Mouse (Mus musculus) left cerebral cortex, postnatal 36 days (tissue): ENCODE measurements at regions not wholly inside any gene's neighbourhood (a gene's known extent, or its start where the extent isn't known, plus 50 kb on each side); places are given as distances from the start of the nearest gene placed in this dataset.

ENCODE experiments used
- DNase-seq, 2 experiments: peaks; one replicate each; pipeline ENCODE4 v3.0.0; 2021 to 2022; ENCODE audit warnings: low spot score in 2 of 2, mixed read lengths in 1 of 2
- intact Hi-C: fragments of 180-260 bp; cut with DNase I; formaldehyde crosslinking; loops from one replicate; pipeline ENCODE4 v1.15.1; 2025

DNA sequence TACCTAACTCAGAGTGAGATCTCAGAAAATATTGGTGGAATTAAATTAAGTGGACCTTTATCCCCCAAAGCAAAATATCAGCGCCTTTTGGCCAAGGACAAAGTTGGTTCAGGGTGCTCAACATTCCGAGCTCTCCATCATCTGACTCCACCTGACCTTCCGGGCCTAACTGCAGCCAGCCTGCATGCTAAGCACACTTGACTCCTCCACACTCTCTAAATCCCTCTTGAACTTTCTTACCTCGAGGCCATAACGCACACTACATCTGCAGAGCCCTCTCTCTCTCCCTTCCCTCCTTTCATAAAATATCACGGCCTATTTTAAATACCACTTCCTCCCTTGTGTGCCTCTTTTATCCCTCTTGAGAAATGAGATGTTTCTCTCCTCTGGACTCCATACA, 356.1 kb upstream of the Zfp462 start:
- intact Hi-C loops: no loop called here
- DNase-seq: no peak

DNA sequence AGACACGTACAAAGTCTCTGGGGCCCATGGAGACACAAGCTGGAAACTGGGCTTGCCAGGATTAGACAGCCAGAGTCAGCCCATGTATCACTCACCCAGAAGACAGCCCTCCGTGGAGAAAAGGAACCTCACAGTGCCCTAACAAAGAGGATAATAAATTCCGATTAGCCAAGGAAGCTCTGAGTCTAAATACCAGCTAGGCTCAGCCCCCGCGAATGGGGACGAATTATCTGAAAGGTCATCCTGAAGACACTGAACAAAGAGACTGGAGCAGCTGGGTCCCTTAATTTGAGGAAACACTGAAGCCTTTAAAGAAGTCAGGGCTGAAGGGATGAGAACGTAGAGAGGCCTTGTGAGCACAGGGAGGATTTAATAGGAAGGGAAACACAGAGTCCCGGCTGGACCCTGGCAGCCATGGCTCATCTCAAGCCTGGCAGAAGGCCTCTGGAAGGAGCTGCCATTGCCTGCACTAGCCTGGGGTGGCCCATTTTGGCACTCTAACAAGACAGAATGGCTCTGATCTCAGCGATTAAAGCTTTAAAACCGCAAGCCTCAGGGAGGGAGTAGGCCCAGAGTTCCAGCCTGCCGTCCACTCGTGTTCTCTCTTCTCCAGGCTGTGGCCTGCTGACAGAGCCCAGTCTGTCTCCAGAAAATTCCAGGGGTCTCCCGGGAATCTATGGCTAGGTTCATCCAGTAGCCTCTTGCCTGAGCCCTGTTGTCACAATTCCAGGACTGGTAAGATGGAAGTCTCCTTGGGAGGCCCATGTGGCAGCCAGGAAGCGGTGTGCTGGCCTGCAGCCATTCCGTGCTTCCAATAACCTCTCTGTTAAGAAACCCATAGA, 343.0 kb upstream of the Zfp462 start:
- DNase-seq: no peak
- intact Hi-C loops: no loop called here

DNA sequence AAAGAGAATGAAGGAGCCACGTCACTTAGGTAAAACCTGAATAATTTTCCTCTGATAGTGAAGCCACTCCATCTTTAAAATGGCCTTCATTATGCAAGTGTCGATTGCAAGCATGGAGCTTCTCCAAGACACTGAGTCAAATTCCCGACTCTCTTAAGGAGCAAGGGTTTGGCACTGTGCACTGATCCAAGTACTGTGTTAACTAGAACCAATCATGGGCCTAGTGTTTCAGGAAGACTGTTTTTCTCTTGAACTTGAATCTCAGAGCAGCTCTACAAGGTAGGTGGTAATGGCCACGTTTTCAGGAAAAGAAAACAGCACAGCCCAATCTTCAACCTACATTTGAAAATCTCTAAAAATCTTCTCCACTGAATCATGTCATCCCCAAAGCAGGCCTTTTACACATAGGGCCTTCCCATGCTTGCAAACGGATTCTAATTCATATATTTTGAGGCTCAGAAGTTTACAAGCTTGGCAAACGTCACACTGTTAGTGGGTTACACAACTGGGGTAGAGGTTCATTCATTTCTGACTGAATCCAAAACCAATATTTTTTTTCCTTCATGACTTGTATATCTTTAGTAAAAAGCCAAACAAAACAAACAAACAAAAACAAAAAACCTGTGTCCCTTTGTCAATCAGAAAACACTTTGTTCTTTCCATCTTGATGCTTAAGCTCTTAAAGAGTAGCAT, 342.2 kb upstream of the Zfp462 start:
- intact Hi-C loops: no loop called here
- no peak for DNase-seq

DNA sequence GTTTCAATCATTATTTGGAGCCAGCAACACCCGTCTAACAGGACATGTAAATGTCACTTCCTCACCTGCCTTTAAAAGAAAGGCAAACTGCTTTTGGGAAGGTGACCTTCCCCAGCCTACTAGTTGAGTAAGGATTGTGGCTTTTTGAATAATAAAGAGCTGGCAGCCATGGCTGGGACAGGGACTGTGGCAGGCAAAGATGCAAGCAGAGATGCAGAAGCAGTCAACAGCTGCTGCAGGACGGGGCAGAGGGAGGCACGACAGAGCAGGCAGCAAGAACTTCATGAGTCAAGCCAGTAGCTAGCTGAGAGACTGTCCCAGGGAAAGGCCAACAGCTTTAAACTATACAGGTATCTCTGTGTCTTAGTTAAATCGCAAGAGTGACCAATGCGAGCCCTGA, 334.7 kb upstream of the Zfp462 start:
- DNase-seq: no peak
- intact Hi-C loops: no loop called here

DNA sequence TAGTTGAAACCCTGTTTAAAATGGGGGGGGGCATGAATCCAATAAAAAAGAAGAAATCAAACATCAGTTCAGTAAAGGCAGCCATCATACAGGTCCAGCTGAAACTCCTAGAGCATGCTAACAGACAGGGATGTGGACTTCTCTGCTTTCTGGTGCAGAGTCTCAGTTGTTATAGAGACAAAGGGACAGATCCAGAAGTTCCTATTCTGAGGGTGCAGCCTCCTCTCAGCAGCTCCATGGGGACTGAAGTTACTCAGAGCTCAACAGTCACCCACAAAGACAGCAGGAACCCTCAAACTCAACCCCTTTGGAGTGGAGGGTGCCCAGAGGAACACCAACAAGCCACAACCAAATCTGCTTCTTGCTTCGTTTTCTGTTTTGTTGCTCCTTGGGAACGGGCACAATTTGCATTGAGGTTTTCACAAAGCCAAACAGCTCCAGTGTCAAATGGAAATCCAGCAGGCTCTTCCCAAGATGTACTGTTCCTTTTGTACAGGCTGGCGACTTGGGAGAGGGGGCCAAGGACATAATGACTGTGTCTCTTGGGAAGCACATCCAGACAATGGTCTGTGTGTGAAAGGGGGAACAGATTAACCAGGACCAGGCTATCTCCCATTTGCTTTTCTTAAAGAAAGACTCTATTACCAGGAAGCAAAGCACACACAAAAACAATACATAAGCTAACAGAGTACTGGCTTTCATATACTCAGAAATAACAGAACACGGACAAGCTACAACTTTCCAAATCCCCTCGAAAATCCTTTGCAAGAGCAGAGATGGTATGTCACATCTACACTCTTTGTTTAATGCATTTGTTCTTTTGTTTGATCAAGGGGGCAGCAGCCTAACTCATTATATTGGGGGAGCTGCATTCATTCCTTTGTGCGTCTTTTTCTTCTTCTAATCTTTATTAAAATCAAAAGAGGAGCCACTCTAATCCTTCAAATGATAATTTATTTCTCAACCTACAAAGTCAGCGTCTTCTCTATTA, 332.6 kb upstream of the Zfp462 start:
- DNase-seq: no peak
- intact Hi-C loops: no loop called here

DNA sequence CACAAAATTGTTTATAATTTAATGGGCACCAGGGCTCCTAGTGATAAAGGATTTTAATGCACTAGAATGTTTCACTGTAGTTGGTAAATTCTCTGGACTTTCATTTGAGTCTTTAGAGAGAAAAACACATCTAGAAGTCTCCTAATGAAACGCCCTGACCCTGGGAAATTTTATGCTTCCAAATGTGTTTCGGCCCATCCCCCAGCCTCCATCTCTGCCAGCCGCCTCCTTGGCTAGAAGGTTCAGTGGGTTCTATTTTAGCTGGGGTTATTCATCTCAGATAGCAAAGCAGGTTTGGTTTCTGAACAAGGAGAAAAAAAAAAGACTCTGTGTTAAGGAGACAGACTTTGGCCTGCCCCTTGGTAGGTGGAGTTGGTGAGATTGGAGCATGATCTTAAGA, 331.8 kb upstream of the Zfp462 start:
- no peak for DNase-seq

DNA sequence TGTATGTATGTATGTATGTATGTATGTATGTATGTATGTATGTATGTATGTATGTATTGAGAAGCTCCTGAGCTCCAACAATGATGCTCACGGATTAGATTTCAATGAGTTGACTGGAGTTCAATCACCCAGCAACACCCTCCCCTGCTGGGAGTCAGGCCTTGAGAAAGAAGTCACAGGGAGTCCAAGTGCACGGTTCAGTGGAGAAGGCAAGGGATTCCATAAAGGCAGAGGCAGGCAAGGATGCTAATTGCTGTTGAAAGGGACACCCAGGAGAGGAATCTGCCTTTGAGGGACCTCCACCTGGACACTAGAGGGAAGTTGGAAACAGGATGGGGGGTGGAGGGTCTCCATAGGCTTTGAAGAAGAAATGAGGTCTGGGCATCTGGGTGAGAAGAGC, 331.2 kb upstream of the Zfp462 start:
- intact Hi-C loops: no loop called here
- no peak for DNase-seq

More for the DNA sequence above, 331.8 kb upstream of the Zfp462 start:
- intact Hi-C loops: no loop called here

DNA sequence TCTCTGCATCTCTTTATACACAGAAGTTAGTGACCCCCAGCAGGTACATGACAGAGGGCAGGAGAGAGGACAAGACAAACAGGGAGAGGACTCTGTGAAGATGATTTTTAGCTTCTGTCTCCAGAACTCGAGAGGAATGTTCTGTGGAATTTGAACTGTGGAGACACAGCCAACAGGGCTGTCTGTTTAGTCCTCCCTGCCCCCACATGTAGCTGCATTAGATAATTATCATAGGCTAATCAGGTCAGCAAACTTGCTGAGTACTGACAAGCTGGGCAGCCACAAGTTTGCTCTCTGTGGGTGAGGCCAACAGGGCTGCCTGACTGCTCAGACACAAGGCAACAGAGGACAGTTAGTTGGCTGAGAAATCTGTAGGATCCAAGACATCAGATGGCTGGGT, 329.0 kb upstream of the Zfp462 start:
- intact Hi-C loops: no loop called here
- no peak for DNase-seq

DNA sequence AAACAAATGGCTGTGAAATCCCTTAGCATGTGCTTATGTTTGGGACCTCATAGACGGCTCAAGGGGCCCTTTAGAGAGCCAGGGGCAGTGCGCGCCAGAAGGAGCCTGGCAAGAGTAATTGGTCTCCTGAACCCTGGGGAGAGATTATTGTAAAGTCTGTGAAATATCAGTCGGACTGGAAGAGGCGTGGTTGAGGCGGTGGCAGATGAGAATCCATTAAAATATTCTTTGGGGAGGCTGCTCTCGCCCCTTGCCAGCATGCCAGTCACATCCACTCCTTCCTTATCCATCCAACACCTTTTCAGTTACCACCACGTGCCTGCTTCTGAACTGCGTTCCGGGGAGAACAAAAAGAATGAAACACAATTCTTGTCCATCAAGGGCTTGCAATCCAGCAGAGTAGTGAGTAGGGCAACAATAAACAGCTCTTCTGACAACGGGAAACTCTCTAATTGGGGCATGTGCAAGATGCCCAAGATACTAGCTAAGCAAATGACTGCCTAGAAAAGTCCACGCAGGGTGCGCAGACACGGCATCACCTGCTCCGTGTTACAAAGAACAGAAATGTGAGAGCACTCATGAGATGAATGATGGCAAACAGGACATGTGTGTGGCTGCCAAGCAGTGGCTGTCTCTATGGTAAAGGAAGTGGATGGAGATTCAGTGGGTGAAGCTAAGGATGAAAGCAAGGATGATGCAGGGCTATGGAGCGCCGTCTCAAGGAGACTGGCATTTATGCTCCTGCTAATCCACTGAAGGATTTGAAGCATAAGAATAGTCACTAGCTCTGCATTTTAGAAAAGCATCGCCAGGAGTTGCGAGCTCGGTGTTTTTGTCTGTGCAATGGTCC, 320.6 kb upstream of the Zfp462 start:
- DNase-seq: no peak
- intact Hi-C loops: no loop called here

DNA sequence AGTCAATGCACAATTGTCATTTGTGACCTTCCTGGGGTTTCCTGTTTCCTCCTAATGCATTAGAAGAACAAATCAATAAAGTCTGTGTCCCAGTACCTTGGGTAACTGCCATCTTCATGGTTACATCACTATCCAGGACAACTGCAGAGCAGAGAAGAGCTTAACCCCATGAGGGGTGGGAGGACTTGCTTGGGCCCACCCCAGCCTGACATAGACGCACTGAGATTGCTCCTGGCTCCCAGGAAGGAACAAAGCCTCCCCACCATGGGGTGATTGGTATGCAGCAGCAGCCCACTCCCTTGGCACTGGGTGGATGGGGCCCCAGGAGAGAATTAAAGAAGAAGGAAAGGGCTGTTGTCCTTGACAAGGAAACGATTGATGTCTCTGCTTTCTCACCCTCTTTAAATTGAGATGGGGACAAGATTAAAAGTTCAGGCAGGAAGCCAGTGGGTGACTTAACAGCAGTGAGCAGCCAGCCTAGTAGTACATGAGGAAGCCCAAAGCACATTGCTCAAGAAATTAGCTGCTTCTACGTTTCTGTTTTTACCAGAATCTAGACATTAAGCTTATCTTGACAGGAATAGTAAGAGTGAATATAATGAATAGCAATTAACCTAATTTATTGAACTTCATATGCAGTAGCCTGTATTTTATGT, 307.7 kb upstream of the Zfp462 start:
- intact Hi-C loops: no loop called here

DNA sequence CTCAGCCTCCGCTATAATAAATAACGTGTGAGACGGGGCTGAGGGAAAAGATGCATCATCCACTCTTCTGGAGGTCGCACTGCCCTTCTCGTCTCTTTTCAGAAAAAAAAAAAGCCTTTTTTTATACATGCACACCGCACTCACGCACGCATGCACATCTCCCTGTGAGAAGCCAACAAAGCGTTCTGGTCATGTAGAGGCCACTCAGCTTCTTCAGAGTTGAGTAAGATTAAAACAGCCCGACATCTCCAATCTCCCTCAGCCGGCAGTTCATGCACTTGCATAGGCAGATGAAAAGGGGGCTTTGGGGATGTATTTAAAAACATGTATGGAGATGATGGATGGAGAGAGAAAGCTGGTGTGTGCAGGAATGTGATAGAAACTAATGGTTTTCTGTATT, 298.8 kb upstream of the Zfp462 start:
- no peak for DNase-seq
- intact Hi-C loops: no loop called here

More for the DNA sequence above, 307.7 kb upstream of the Zfp462 start:
- no peak for DNase-seq

DNA sequence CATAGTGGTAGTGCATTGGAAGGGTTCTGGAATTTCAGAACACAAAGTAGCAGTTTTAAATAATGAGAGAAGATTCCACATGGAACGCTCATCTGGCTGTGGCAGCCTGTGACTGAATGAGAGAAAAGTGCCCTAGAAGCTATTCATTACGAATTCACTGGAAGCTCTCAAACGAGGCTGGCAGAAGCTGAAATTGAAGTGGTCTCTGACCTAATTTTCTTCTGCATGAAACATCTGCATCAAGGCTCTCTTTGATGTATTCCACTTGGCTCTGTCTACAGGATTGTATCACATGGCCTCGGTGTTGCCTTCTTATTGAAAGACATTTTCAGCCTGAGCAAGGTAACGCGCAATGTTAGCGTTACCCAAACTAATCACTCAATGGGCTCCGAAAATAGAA, 298.4 kb upstream of the Zfp462 start:
- intact Hi-C loops: no loop called here
- no peak for DNase-seq

DNA sequence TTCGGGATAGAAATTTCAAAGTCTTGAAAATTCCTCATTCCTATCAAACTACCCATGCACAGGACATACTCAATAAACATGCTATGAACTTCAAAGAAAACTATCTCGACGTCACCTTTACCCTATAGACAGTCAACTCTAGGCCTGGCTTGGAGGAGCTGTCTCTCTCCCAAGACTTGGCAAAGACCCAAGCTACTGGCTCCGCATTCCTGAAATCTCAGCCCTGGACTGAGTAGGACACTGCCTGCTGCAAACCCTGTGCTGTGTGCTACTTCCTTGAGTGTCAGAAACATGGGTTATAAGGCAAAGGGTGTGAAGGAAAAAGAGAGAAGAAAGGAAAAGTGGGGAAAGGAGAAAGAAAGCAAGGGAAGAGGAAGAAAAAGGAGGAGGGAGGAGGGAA, 296.6 kb upstream of the Zfp462 start:
- intact Hi-C loops: no loop called here
- no peak for DNase-seq

DNA sequence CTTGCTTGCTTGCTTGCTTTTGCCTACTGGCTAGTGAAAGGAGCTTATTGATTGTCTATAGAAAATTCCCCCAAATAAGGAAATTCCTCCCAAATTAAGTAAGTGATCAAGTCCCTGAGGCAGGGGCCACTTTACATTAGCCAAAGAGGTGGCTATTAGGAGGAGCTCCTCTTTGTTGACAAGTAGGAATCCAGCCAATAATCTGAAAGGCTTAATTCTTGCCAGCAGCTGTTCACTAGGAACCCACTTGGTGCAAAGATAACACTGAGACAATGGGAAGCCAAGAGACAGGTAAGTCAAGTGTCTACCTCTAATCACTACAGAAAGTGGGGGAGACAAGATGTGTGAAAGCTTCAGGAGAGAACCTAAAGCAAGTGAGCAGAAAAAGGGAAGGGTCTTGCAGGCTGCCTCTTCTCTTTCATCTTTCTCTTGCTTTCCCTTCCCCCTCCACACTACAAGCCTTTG, 293.2 kb upstream of the Zfp462 start:
- intact Hi-C loops: no loop called here

DNA sequence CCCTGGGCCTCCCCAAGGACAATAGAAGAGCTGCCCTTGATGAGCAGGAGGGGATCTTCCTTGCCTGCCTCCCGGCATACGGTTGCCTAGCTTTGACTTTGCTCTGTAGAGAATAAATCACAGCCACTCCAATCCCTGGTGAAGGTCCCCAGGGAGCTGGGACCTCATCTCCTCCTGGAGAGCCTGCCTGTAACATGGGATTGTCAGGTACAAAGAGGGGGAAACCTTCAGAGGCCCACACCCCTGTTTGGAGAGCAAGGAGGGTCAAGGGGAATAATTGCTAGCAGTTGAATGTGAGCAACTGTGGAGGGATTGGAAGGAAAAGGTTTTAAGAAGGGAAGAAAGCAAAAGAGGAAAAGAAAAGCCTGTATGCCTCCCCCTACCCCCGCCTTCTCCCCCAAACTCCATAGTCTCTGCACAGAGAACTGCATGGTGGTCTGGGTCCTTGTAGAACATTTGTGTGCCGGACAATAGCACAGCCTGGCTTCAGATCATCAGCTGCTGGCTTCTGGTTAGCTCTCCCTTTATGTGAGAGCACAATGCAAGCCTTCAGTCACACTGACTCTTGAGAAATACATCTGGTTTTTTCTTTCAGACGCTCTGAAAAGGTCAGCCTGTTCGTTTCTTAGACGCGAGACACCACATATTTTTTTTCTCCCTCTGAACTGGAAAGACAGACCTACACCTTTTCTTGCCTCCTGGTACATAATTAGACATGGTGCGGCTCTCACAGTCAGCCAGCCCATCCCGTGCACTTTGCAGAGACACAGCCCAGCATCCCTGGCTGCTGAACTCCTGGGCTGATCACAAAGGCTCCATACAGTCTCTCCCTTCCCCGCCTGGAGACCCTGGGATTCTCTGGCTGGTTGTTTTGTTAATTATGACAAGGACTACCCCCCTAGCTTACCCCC, 292.5 kb upstream of the Zfp462 start:
- intact Hi-C loops: no loop called here
- no peak for DNase-seq

More for the DNA sequence above, 293.2 kb upstream of the Zfp462 start:
- DNase-seq: no peak

DNA sequence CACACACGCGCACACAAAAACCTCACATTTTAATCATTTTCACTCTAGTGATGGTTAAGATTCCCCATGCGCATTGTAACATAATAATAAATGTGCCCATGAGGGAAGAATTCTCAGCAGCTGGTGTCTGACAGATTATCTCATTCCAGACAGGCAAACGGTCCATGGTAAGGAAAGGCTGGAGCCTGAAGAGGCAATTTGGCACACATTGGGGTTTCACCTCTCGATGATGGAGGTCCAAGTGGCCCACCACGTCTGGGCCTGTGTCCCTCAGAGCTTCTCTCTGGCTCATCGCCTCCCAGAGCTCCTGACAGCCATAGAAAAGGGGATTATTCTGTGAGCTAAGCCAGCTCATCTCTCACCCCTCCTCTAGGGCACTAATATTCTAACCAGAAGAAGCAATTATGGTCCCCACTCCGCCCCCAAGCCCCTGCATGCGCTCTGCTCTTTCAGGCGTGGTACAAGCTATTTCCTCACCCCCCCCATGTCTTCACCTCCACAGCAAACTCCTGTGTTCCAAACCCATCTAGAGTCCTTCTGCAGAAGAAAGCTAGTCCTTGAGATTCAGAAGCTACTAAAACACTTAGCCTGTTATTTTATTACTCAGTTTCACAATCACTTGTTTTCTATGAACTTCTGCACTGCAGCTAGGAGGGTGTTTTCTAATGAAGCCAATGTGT, 291.6 kb upstream of the Zfp462 start:
- intact Hi-C loops: no loop called here
- DNase-seq: no peak
